Comparison of ENCODE assay signal across 8 mouse cellular contexts in the genomic region with DNA sequence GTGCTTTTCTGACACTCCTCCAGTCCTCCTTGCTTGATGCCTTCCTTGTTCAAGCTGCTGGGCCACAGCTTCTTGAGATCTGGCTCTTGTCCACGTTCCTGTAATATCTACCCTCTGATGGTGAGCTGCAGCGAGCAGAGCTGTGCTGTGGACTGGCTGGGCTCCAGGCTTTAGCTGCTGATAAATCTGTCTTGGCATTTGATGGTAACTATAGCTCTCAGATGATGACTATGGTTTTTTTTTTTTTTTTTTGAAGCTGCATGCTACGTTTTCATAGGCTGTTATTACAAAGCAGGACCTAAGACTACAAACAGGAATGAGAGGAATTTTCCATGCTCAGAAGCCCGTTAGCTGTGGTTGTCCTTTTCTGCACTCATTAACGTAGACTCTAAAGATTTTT.
A peak's percentile ranks its signal among the peaks of the same experiment; 100 is the strongest.
DNase-seq lines count a peak whose midpoint lies in the region; ATAC-seq lines count a peak whose summit lies in the region.

No protein-coding gene starts in this region.

- no peak overlapping the region for H3K4me2 ChIP-seq in limb, embryonic 13.5 days (replicated peaks)

- intact Hi-C loops in heart, postnatal 10 days (cut with DNase I), result no loop called here
- intact Hi-C loops in left cerebral cortex, postnatal 4 days (cut with DNase I), result no loop called here

- H3K4me3 ChIP-seq in limb, embryonic 13.5 days, result no peak overlapping the region
- H3K4me3 ChIP-seq in limb, embryonic 10.5 days, result no peak overlapping the region

- ATAC-seq in limb, embryonic 13.5 days (ENCODE audit: low FRiP score, low read depth), result peak; percentile 81

- no peaks in the 10 kb centered on the region for H3K27me3 ChIP-seq in limb, embryonic 13.5 days
- H3K27me3 ChIP-seq in limb, embryonic 10.5 days (ENCODE audit: low read depth, poor library complexity, severe bottlenecking), result no peaks in the 10 kb centered on the region

- H3K27ac ChIP-seq in limb, embryonic 13.5 days, result no peak overlapping the region
- no peak overlapping the region for H3K27ac ChIP-seq in limb, embryonic 10.5 days

- WGBS in limb, embryonic 13.5 days, result 33% methylated on average over 5 of the region's 5 CpGs
- WGBS in limb, embryonic 10.5 days, result 79% methylated on average over 5 of the region's 5 CpGs

- DNase-seq in adrenal gland, postnatal 14 days, result peak; percentile 7
- DNase-seq in adrenal gland, adult (ENCODE audit: inconsistent age in 2 of 2, low spot score in 1 of 2), result no peak
- no peak for DNase-seq in limb, embryonic 10.5 days (ENCODE audit: low spot score)
- DNase-seq in heart, postnatal 10 days, result peak; percentile 38 to 55
- DNase-seq in left cerebral cortex, postnatal 4 days, result peak; percentile 70
- no peak for DNase-seq in thymus, postnatal 4 days
- no peak for DNase-seq in thymus, postnatal 14 days

- H3K4me1 ChIP-seq in limb, embryonic 13.5 days, result 0 out of 2 replicates have a peak, but pooled peaks cover 8% of the 10 kb centered on the region
- no peaks in the 10 kb centered on the region for H3K4me1 ChIP-seq in limb, embryonic 10.5 days

- H3K9ac ChIP-seq in limb, embryonic 13.5 days, result no peak overlapping the region

- H3K36me3 ChIP-seq in limb, embryonic 13.5 days, result no peaks in the 10 kb centered on the region
- H3K36me3 ChIP-seq in limb, embryonic 10.5 days, result no peaks in the 10 kb centered on the region

- H3K9me3 ChIP-seq in limb, embryonic 13.5 days, result no peaks in the 10 kb centered on the region
- H3K9me3 ChIP-seq in limb, embryonic 10.5 days (replicated peaks), result no peaks in the 10 kb centered on the region

Comparison
In these comparisons a context has a peak if more than half of its experiments do, and no peak if none do; other contexts are left out.
1. DNase-seq: peak in adrenal gland, postnatal 14 days (single experiment), heart, postnatal 10 days (2 of 2) and left cerebral cortex, postnatal 4 days (single experiment); none in adrenal gland, adult (0 of 2), limb, embryonic 10.5 days (single experiment), thymus, postnatal 4 days (single experiment) and thymus, postnatal 14 days (single experiment).